Mouse (Mus musculus): Measurements from ENCODE around the gene Ltbp1. TPM values are rescaled to one million over a fixed set of nuclear protein-coding genes. Genes with fewer than 3 reads are reported as not detected.

The Ltbp1 gene
- polyA plus RNA-seq, 1 experiment from 2014 or later: 29.8 TPM

GRCm38 (mm10) chr17:75033356-75033755 is 28.0 kb downstream of the Ltbp1 start:
- H3K4me3 ChIP-seq (ENCODE audit: low read depth, low read length): no peak overlapping the region
- H3K36me3 ChIP-seq (ENCODE audit: control insufficient read depth, insufficient read depth, low read length): no peaks in the 10 kb centered on the region
- ATAC-seq (replicated peaks; ENCODE audit: low FRiP score, low TSS enrichment, low read depth): no peak
- H3K4me1 ChIP-seq (replicated peaks; ENCODE audit: control insufficient read depth, insufficient read depth, low read length): peaks cover 3% of the 10 kb centered on the region; the same call in 1 of the 2 replicates
- H3K9ac ChIP-seq (ENCODE audit: low read length): no peak overlapping the region
- H3K9me3 ChIP-seq (ENCODE audit: control insufficient read depth, low read length): no peaks in the 10 kb centered on the region
- no peak for DNase-seq (ENCODE audit: low spot score)
- H3K27ac ChIP-seq (ENCODE audit: low read depth): no peak overlapping the region
- no peaks in the 10 kb centered on the region for H3K27me3 ChIP-seq (replicated peaks; ENCODE audit: control insufficient read depth, insufficient read depth, low read length)
- WGBS: 76% methylated on average over 14 of the region's 14 CpGs
- H3K4me2 ChIP-seq (ENCODE audit: low read length): no peak overlapping the region

GRCm38 (mm10) chr17:75033872-75034615 is 28.7 kb downstream of the Ltbp1 start:
- no peak for ATAC-seq (replicated peaks; ENCODE audit: low FRiP score, low TSS enrichment, low read depth)
- H3K9me3 ChIP-seq (ENCODE audit: control insufficient read depth, low read length): no peaks in the 10 kb centered on the region
- no peaks in the 10 kb centered on the region for H3K36me3 ChIP-seq (ENCODE audit: control insufficient read depth, insufficient read depth, low read length)
- no peak overlapping the region for H3K9ac ChIP-seq (ENCODE audit: low read length)
- 65% methylated on average over 21 of the region's 21 CpGs for WGBS
- no peak overlapping the region for H3K4me2 ChIP-seq (ENCODE audit: low read length)
- H3K4me1 ChIP-seq (replicated peaks; ENCODE audit: control insufficient read depth, insufficient read depth, low read length): peaks cover 4% of the 10 kb centered on the region; the same call in 1 of the 2 replicates
- H3K27ac ChIP-seq (ENCODE audit: low read depth): no peak overlapping the region
- no peak overlapping the region for H3K4me3 ChIP-seq (ENCODE audit: low read depth, low read length)
- no peak for DNase-seq (ENCODE audit: low spot score)
- no peaks in the 10 kb centered on the region for H3K27me3 ChIP-seq (replicated peaks; ENCODE audit: control insufficient read depth, insufficient read depth, low read length)

- DNase-seq (ENCODE audit: low spot score): no peak
- Histone ChIP-seq H3K36me3 (ENCODE audit: control insufficient read depth, insufficient read depth, low read length) (no peaks in the 10 kb centered on the region), H3K4me3 (ENCODE audit: low read depth, low read length) (no peak overlapping the region), H3K9ac (ENCODE audit: low read length) (no peak overlapping the region), H3K9me3 (ENCODE audit: control insufficient read depth, low read length) (no peaks in the 10 kb centered on the region), H3K4me1 (replicated peaks; ENCODE audit: control insufficient read depth, insufficient read depth, low read length) (peaks cover 5% of the 10 kb centered on the region; the same call in 1 of the 2 replicates), H3K27ac (ENCODE audit: low read depth) (no peak overlapping the region), H3K27me3 (replicated peaks; ENCODE audit: control insufficient read depth, insufficient read depth, low read length) (no peaks in the 10 kb centered on the region), H3K4me2 (ENCODE audit: low read length) (no peak overlapping the region)
- WGBS: 81% methylated on average over 6 of the region's 6 CpGs
- no peak for ATAC-seq (replicated peaks; ENCODE audit: low FRiP score, low TSS enrichment, low read depth)
These were observed 31.5 kb downstream of the Ltbp1 start for GRCm38 (mm10) chr17:75036881-75037280.

DNA sequence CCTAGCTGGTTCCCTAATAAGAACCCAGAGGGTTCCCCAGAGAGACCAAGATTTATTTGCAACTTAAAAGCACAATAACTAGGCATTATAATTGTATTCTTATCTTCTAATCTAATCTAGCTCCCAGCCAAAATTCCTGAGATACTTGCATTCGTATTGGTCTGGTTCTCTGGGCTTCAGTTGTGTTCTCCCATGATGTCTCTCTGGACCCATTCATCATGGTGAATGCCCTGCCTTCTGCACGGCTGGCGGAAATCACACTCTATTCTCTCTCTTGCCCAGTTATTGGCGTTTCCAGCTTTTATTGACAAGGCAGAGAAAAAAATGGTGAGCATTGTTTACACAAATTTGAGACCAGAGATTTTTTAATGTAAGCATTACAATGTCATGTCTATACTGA is 33.6 kb downstream of the Ltbp1 start:
- no peaks in the 10 kb centered on the region for H3K27me3 ChIP-seq (replicated peaks; ENCODE audit: control insufficient read depth, insufficient read depth, low read length)
- DNase-seq (ENCODE audit: low spot score) (no peak), ATAC-seq (replicated peaks; ENCODE audit: low FRiP score, low TSS enrichment, low read depth) (no peak)
- no peak overlapping the region for H3K27ac ChIP-seq (ENCODE audit: low read depth)
- H3K9ac ChIP-seq (ENCODE audit: low read length): no peak overlapping the region
- H3K36me3 ChIP-seq (ENCODE audit: control insufficient read depth, insufficient read depth, low read length): no peaks in the 10 kb centered on the region
- no peak overlapping the region for H3K4me3 ChIP-seq (ENCODE audit: low read depth, low read length)
- WGBS: 63% methylated on average over 4 of the region's 4 CpGs
- H3K9me3 ChIP-seq (ENCODE audit: control insufficient read depth, low read length): no peaks in the 10 kb centered on the region
- H3K4me1 ChIP-seq (replicated peaks; ENCODE audit: control insufficient read depth, insufficient read depth, low read length): peaks cover 5% of the 10 kb centered on the region; the same call in 1 of the 2 replicates
- no peak overlapping the region for H3K4me2 ChIP-seq (ENCODE audit: low read length)

- Histone ChIP-seq H3K4me3 (ENCODE audit: low read depth, low read length) (no peak overlapping the region), H3K27ac (ENCODE audit: low read depth) (no peak overlapping the region), H3K4me1 (replicated peaks; ENCODE audit: control insufficient read depth, insufficient read depth, low read length) (peaks cover 15% of the 10 kb centered on the region), H3K27me3 (replicated peaks; ENCODE audit: control insufficient read depth, insufficient read depth, low read length) (no peaks in the 10 kb centered on the region), H3K4me2 (ENCODE audit: low read length) (no peak overlapping the region), H3K36me3 (ENCODE audit: control insufficient read depth, insufficient read depth, low read length) (no peaks in the 10 kb centered on the region), H3K9ac (ENCODE audit: low read length) (no peak overlapping the region), H3K9me3 (ENCODE audit: control insufficient read depth, low read length) (peaks cover 8% of the 10 kb centered on the region; the same call in 1 of the 2 replicates)
- no peak for DNase-seq (ENCODE audit: low spot score)
- 64% methylated on average over 8 of the region's 8 CpGs for WGBS
- ATAC-seq (replicated peaks; ENCODE audit: low FRiP score, low TSS enrichment, low read depth): no peak
These were observed 44.1 kb downstream of the Ltbp1 start for GRCm38 (mm10) chr17:75049366-75049969.

DNA sequence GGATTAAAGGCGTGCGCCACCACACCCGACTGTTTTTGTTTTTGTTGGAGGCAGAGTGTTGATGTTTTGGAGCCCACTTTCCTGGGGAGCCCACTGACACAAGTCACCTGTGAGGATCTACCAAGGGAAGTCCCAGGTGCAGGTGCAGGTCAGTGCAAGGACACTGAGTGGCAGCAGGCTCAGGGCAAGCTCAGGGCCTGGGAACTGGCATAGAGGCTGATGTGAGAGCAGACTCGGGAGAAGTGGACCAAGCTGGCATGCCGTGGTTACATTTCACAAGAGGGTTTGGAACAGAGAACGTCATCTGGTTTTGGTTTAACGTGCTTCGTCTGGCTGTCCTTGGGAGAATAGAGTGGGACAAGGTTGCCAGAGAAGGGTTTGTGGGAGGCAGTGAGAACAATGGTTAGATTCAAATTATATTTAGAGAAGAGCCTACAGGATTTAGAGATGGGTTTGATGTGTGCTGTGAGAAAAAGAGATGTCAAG is 46.1 kb downstream of the Ltbp1 start:
- Histone ChIP-seq H3K27ac (ENCODE audit: low read depth) (no peak overlapping the region), H3K36me3 (ENCODE audit: control insufficient read depth, insufficient read depth, low read length) (no peaks in the 10 kb centered on the region), H3K4me2 (ENCODE audit: low read length) (no peak overlapping the region), H3K9me3 (ENCODE audit: control insufficient read depth, low read length) (no peaks in the 10 kb centered on the region), H3K27me3 (replicated peaks; ENCODE audit: control insufficient read depth, insufficient read depth, low read length) (no peaks in the 10 kb centered on the region), H3K4me1 (replicated peaks; ENCODE audit: control insufficient read depth, insufficient read depth, low read length) (peaks cover 15% of the 10 kb centered on the region), H3K4me3 (ENCODE audit: low read depth, low read length) (no peak overlapping the region), H3K9ac (ENCODE audit: low read length) (no peak overlapping the region)
- DNase-seq (ENCODE audit: low spot score): no peak
- no peak for ATAC-seq (replicated peaks; ENCODE audit: low FRiP score, low TSS enrichment, low read depth)
- 92% methylated on average over 8 of the region's 8 CpGs for WGBS

- Histone ChIP-seq H3K36me3 (ENCODE audit: control insufficient read depth, insufficient read depth, low read length) (no peaks in the 10 kb centered on the region), H3K9me3 (ENCODE audit: control insufficient read depth, low read length) (no peaks in the 10 kb centered on the region), H3K9ac (ENCODE audit: low read length) (no peak overlapping the region), H3K4me2 (ENCODE audit: low read length) (no peak overlapping the region), H3K27ac (ENCODE audit: low read depth) (no peak overlapping the region), H3K27me3 (replicated peaks; ENCODE audit: control insufficient read depth, insufficient read depth, low read length) (no peaks in the 10 kb centered on the region), H3K4me1 (replicated peaks; ENCODE audit: control insufficient read depth, insufficient read depth, low read length) (no peaks in the 10 kb centered on the region), H3K4me3 (ENCODE audit: low read depth, low read length) (no peak overlapping the region)
- 63% methylated on average over 5 of the region's 5 CpGs for WGBS
- DNase-seq (ENCODE audit: low spot score) (no peak), ATAC-seq (replicated peaks; ENCODE audit: low FRiP score, low TSS enrichment, low read depth) (no peak)
These were observed 49.9 kb downstream of the Ltbp1 start for GRCm38 (mm10) chr17:75055235-75055634.

GRCm38 (mm10) chr17:75055961-75056360 is 50.6 kb downstream of the Ltbp1 start:
- DNase-seq (ENCODE audit: low spot score) (no peak), ATAC-seq (replicated peaks; ENCODE audit: low FRiP score, low TSS enrichment, low read depth) (no peak)
- H3K9ac ChIP-seq (ENCODE audit: low read length): no peak overlapping the region
- no peaks in the 10 kb centered on the region for H3K36me3 ChIP-seq (ENCODE audit: control insufficient read depth, insufficient read depth, low read length)
- 85% methylated on average over 6 of the region's 6 CpGs for WGBS
- no peak overlapping the region for H3K4me2 ChIP-seq (ENCODE audit: low read length)
- H3K4me1 ChIP-seq (replicated peaks; ENCODE audit: control insufficient read depth, insufficient read depth, low read length): no peaks in the 10 kb centered on the region
- no peak overlapping the region for H3K27ac ChIP-seq (ENCODE audit: low read depth)
- H3K27me3 ChIP-seq (replicated peaks; ENCODE audit: control insufficient read depth, insufficient read depth, low read length): no peaks in the 10 kb centered on the region
- no peak overlapping the region for H3K4me3 ChIP-seq (ENCODE audit: low read depth, low read length)
- H3K9me3 ChIP-seq (ENCODE audit: control insufficient read depth, low read length): no peaks in the 10 kb centered on the region

All from intestine, embryonic 14.5 days (tissue).